In genomic region chr12:106009122-106009870, GRCm38 (mm10) we compare ENCODE assay signal across 8 mouse cellular contexts. TPM values are rescaled to one million over a fixed set of nuclear protein-coding genes. Genes with fewer than 3 reads are reported as not detected.
DNase-seq lines count a peak whose midpoint lies in the region; ATAC-seq and TF ChIP-seq lines count a peak whose summit lies in the region.

No protein-coding gene starts in this region.

- no peak for TF ChIP-seq CTCF in MEL (IDR thresholded peaks at IDR 0.05 in 2 of 3, conservative IDR thresholded peaks at IDR 0.05 in 1 of 3; ENCODE audit: control insufficient read depth in 1 of 3, insufficient read depth in 1 of 3, low read depth in 2 of 3, low read length in 3 of 3, poor library complexity in 1 of 3, severe bottlenecking in 1 of 3)
- no peak for TF ChIP-seq CTCF in liver, embryonic 14.5 days (IDR thresholded peaks at IDR 0.05; ENCODE audit: low read depth)

- no peak for TF ChIP-seq EP300 in MEL (IDR thresholded peaks at IDR 0.05; ENCODE audit: low read depth in 1 of 2, low read length in 2 of 2)
- no peak for TF ChIP-seq EP300 in liver, embryonic 14.5 days (IDR thresholded peaks at IDR 0.05; ENCODE audit: low read depth)

- H3K9me3 ChIP-seq in MEL (replicated peaks; ENCODE audit: insufficient read depth, low read length): no peaks in the 10 kb centered on the region
- no peaks in the 10 kb centered on the region for H3K9me3 ChIP-seq in heart, embryonic 15.5 days (replicated peaks)
- H3K9me3 ChIP-seq in liver, embryonic 14.5 days (ENCODE audit: control insufficient read depth, low read length): no peaks in the 10 kb centered on the region

- DNase-seq in heart, adult 11 months: peak; percentile 90
- no peak for DNase-seq in heart, adult 8-10 months (ENCODE audit: low spot score)
- no peak for DNase-seq in MEL (ENCODE audit: low read depth, low spot score)
- no peak for DNase-seq in liver, embryonic 14.5 days (ENCODE audit: low read depth in 3 of 3, low spot score in 3 of 3)
- no peak for DNase-seq in adrenal gland, adult 18-20 months (ENCODE audit: low spot score in 2 of 2)
- no peak for DNase-seq in ovary, postnatal 10 days (ENCODE audit: low spot score)
- no peak for DNase-seq in cerebellum, adult 18-20 months

- peaks cover 2 to 24% of the 10 kb centered on the region in 2 experiments for H3K36me3 ChIP-seq in MEL (ENCODE audit: control insufficient read depth in 1 of 2, insufficient read depth in 2 of 2, low read length in 2 of 2)
- no peaks in the 10 kb centered on the region for H3K36me3 ChIP-seq in heart, embryonic 15.5 days
- H3K36me3 ChIP-seq in liver, embryonic 14.5 days (replicated peaks; ENCODE audit: control insufficient read depth, insufficient read depth, low read depth): peaks cover 3% of the 10 kb centered on the region

- peak overlapping the region; percentile 61 for H3K27ac ChIP-seq in MEL (ENCODE audit: control insufficient read depth, low read depth, low read length)
- H3K27ac ChIP-seq in heart, embryonic 15.5 days: peak overlapping the region; percentile 82
- H3K27ac ChIP-seq in liver, embryonic 14.5 days: no peak overlapping the region

- peak overlapping the region; percentile 63 to 99 for H3K4me3 ChIP-seq in MEL (ENCODE audit: control insufficient read depth in 1 of 2, insufficient read depth in 1 of 2, low read depth in 2 of 2, low read length in 2 of 2)
- H3K4me3 ChIP-seq in heart, embryonic 15.5 days: peak overlapping the region; percentile 86
- peak overlapping the region in 1 of 2 experiments; percentile 72; a peak in 2 of 4 replicates for H3K4me3 ChIP-seq in liver, embryonic 14.5 days (ENCODE audit: insufficient read depth in 1 of 2, low read depth in 2 of 2, low read length in 2 of 2)

- H3K27me3 ChIP-seq in MEL (ENCODE audit: control insufficient read depth in 1 of 2, insufficient read depth in 2 of 2, low read length in 2 of 2): no peaks in the 10 kb centered on the region
- no peaks in the 10 kb centered on the region for H3K27me3 ChIP-seq in heart, embryonic 15.5 days
- no peaks in the 10 kb centered on the region for H3K27me3 ChIP-seq in liver, embryonic 14.5 days (ENCODE audit: control insufficient read depth, insufficient read depth, low read length)

- H3K4me2 ChIP-seq in heart, embryonic 15.5 days: peak overlapping the region; percentile 84
- peak overlapping the region; percentile 73 for H3K4me2 ChIP-seq in liver, embryonic 14.5 days (ENCODE audit: low read depth)

- H3K79me2 ChIP-seq in MEL (ENCODE audit: control insufficient read depth, insufficient read depth, low read length, poor library complexity): peaks cover 38% of the 10 kb centered on the region

- peaks cover 9 to 42% of the 10 kb centered on the region in 2 experiments for H3K4me1 ChIP-seq in MEL (ENCODE audit: control insufficient read depth in 1 of 2, insufficient read depth in 2 of 2, low read length in 2 of 2)
- peaks cover 23% of the 10 kb centered on the region for H3K4me1 ChIP-seq in heart, embryonic 15.5 days (replicated peaks)
- peaks cover 24 to 46% of the 10 kb centered on the region in 2 experiments for H3K4me1 ChIP-seq in liver, embryonic 14.5 days (replicated peaks; ENCODE audit: control insufficient read depth in 2 of 2, insufficient read depth in 2 of 2, low read length in 1 of 2)

- WGBS in heart, embryonic 15.5 days: 81% methylated on average over 12 of the region's 12 CpGs
- WGBS in liver, embryonic 14.5 days (ENCODE audit: insufficient replicate concordance): 74% methylated on average over 12 of the region's 12 CpGs

- TF ChIP-seq RAD21 in MEL (IDR thresholded peaks at IDR 0.05; ENCODE audit: low read depth, low read length): no peak

- peak overlapping the region; percentile 70 for H3K9ac ChIP-seq in MEL (ENCODE audit: control insufficient read depth, low read depth, low read length, poor library complexity, severe bottlenecking)
- H3K9ac ChIP-seq in heart, embryonic 15.5 days: no peak overlapping the region
- no peak overlapping the region for H3K9ac ChIP-seq in liver, embryonic 14.5 days (replicated peaks)

- TF ChIP-seq POLR2A in MEL (IDR thresholded peaks at IDR 0.05; ENCODE audit: control insufficient read depth in 1 of 2, insufficient read depth in 1 of 2, low read depth in 1 of 2, low read length in 2 of 2, poor library complexity in 1 of 2): no peak

- ATAC-seq in heart, embryonic 15.5 days (replicated peaks; ENCODE audit: insufficient number of reproducible peaks, insufficient read depth, low FRiP score, low read depth): no peak
- ATAC-seq in liver, embryonic 14.5 days (ENCODE audit: insufficient read depth): no peak

TF ChIP-seq in MEL, 35 proteins besides CTCF, POLR2A, EP300 and RAD21:
- TF ChIP-seq MAX (IDR thresholded peaks at IDR 0.05; ENCODE audit: low read length) (0 out of 2 replicates have a peak, but pooled peaks have one; percentile 12), ZNF384 (IDR thresholded peaks at IDR 0.05; ENCODE audit: low read depth, low read length) (peak; percentile 70), ETS1 (IDR thresholded peaks at IDR 0.05; ENCODE audit: low read depth, low read length) (no peak)

RNA-seq across cellular contexts. Expression of gene Vrk1, which starts 0.7 kb away (rescaled TPM):
- total RNA-seq in heart, adult 8-10 months (2022): 1 to 10 TPM; 6.9 to 9.5 (median 8.2) TPM
- total RNA-seq in MEL (2012; rRNA removed): 95.2 and 101 TPM in 2 replicates
- 100 to 1,000 TPM in 1 of 2 experiments, 10 to 100 TPM in 1; 87.0 to 144 TPM for polyA plus RNA-seq in MEL (2012; ENCODE audit: insufficient read depth in 1 of 2, insufficient read length in 2 of 2, low read depth in 1 of 2, low replicate concordance in 2 of 2, missing spikeins in 1 of 2)
- polyA plus RNA-seq in heart, embryonic 15.5 days (2015; fragmentation: Nextera tagmentation; extraction: Ambion mirVana): 36.7 and 40.8 TPM in 2 replicates
- 34.0 and 60.2 TPM in 2 replicates for polyA plus RNA-seq in liver, embryonic 14.5 days (2012; rRNA removed)
- 103 and 111 TPM in 2 replicates for polyA plus RNA-seq in liver, embryonic 14.5 days (2014; fragmentation: Nextera tagmentation; extraction: Ambion mirVana)
- 10 to 100 TPM; 13.1 to 14.4 TPM for total RNA-seq in adrenal gland, adult 18-20 months (2021)
